Mouse (Mus musculus) megakaryocyte, embryonic 14.5 days (primary cell): ENCODE data around the gene Synj2.

Source experiments
- FLI1 ChIP-seq: IDR thresholded peaks from 2 replicates; pipeline ENCODE4 v1.6.1; 2012; ENCODE audit warnings: low read length, inconsistent platforms, mixed read lengths
- GATA1 ChIP-seq: IDR thresholded peaks from 3 replicates; pipeline ENCODE4 v1.6.1; 2012; ENCODE audit warnings: mixed read lengths, low read length, inconsistent platforms, borderline replicate concordance

GRCm38 (mm10) chr17:5983901-5984300 lies 42.8 kb downstream of the Synj2 start:
- TF ChIP-seq GATA1 (no peak), FLI1 (no peak)
